Mouse (Mus musculus) liver, postnatal 0 days (tissue): ENCODE data around the gene Btf3l4. TPM values are rescaled to one million over a fixed set of nuclear protein-coding genes. Genes with fewer than 3 reads are reported as not detected.

ENCODE experiments used
- ATAC-seq: fragments of 200-750 bp; cut with Nextera tagmentation; 2 replicates; pipeline ENCODE4 v1.8.0; 2017; ENCODE audit warnings: mild to moderate bottlenecking, moderate library complexity
- DNase-seq: peaks from one replicate; pipeline ENCODE4 v3.0.0-alpha.2; 2016
- H3K27ac ChIP-seq: fragments of 300-500 bp; sonication (generic); 2 replicates; pipeline ENCODE4 v1.5.1; 2014; ENCODE audit warnings: antibody characterized with exemption, moderate library complexity, mild to moderate bottlenecking, low read depth
- H3K27me3 ChIP-seq: fragments of 300-500 bp; sonication (generic); 2 replicates; pipeline ENCODE4 v1.6.1; 2014; ENCODE audit warnings: low read length, control low read depth, mixed read lengths; ENCODE audit not compliant: insufficient read depth
- H3K36me3 ChIP-seq: fragments of 300-500 bp; sonication (generic); replicated peaks from 2 replicates; pipeline ENCODE4 v1.6.1; 2014; ENCODE audit warnings: mild to moderate bottlenecking, control low read depth, low read length, moderate library complexity, mixed read lengths; ENCODE audit not compliant: insufficient read depth
- H3K4me1 ChIP-seq: fragments of 300-500 bp; sonication (generic); 2 replicates; pipeline ENCODE4 v1.6.1; 2014; ENCODE audit warnings: antibody characterized with exemption, mild to moderate bottlenecking, control low read depth; ENCODE audit not compliant: insufficient read depth
- H3K4me2 ChIP-seq: fragments of 300-500 bp; sonication (generic); 2 replicates; pipeline ENCODE4 v1.6.1; 2014; ENCODE audit warnings: low read depth, mild to moderate bottlenecking, low read length, moderate library complexity, mixed read lengths
- H3K4me3 ChIP-seq: fragments of 300-500 bp; sonication (generic); 2 replicates; pipeline ENCODE4 v1.5.1; 2014; ENCODE audit warnings: low read depth, low read length
- H3K9ac ChIP-seq: fragments of 300-500 bp; sonication (generic); replicated peaks from 2 replicates; pipeline ENCODE4 v1.6.1; 2014; ENCODE audit warnings: mild to moderate bottlenecking, moderate library complexity
- H3K9me3 ChIP-seq: fragments of 300-500 bp; sonication (generic); 2 replicates; pipeline ENCODE4 v1.6.1; 2016; ENCODE audit warnings: mild to moderate bottlenecking, control low read depth, low read length, mixed read lengths
- CTCF ChIP-seq: sonication (generic); IDR thresholded peaks from 2 replicates; pipeline ENCODE4 v1.5.1; 2016; ENCODE audit warnings: antibody characterized with exemption, low read depth
- EP300 ChIP-seq: IDR thresholded peaks from 2 replicates; pipeline ENCODE4 v1.6.1; 2016; ENCODE audit warnings: antibody characterized with exemption, low read depth, mild to moderate bottlenecking
- WGBS: fragments of 180-500 bp; shearing (Covaris S2); extraction: QIAGEN DNeasy Blood & Tissue Kit; methylation state at CpG from one replicate; pipeline ENCODE4 v1.1.7; 2014; ENCODE audit not compliant: insufficient replicate concordance; 5-methylcytosine and 5-hydroxymethylcytosine counted together
- polyA plus RNA-seq: library from polyadenylated mRNA; unstranded; fragments of >200 nt; fragmentation: Nextera tagmentation; extraction: Ambion mirVana; gene quantifications from 2 replicates; pipeline ENCODE4 v1.2.1, GENCODE M21; 2015

Btf3l4 gene
- polyA plus RNA-seq, 1 experiment from 2014 or later, result 56.9 TPM

DNA sequence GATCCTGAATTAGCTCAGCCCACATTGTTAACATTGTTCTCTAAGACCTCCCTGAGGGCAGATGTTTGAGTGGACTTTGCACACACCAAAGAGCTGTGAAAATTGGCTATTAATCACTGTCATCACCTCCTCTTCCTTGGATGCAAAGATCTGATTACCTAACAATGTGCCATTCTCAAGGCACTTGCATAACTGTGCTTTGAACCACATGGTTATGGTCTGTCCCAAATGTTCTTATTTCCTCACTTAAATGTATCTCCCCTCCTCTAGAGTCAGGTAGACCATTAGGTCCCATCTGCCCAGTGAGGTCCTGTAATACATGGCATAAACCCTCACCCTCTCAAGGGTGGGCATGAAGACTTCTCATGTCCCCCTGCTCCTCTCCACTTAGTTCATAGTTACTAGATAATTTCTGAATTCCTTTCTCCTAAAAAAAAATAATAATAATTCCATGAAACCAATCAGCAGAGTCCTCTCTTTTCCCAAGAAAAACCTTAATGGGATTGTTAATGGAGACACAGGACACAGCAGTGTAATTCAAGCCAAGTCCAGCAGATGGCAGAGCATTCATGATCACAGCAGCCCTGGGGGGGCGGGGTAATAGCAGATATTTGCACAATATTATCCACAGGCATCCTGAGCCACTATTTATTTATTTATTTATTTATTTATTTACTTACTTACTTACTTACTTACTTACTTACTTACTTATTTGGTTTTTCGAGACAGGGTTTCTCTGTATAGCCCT is 35.2 kb downstream of the Btf3l4 start:
- DNase-seq (peak; percentile 81), ATAC-seq (no peak)
- Histone ChIP-seq H3K4me3 (no peak overlapping the region), H3K27ac (no peak overlapping the region), H3K36me3 (no peaks in the 10 kb centered on the region), H3K9ac (no peak overlapping the region), H3K27me3 (no peaks in the 10 kb centered on the region), H3K4me2 (no peak overlapping the region), H3K9me3 (no peaks in the 10 kb centered on the region), H3K4me1 (no peaks in the 10 kb centered on the region)
- WGBS, result 37% methylated on average over 2 of the region's 2 CpGs
- TF ChIP-seq EP300 (no peak), CTCF (peak; percentile 79)

DNA sequence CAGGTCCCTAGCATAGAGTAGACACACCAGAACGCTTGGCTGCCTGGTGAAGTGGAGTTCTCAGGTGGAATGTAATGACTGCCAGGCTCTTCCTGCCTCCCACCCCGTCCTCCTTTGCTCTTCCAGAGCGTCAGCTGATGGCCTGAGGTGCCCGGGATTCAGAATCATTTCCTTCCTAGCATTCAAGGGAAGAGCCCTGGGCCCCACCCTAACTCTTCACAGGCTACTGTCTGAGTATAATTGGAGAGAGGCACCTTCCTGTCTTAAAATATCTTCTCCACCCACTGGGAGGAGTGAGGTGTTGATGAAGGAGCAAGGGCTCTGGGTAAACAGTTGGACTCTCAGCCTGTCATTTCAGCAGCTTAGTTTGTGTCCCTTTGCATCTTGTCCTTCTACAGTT is 36.7 kb downstream of the Btf3l4 start:
- Histone ChIP-seq H3K27me3 (no peaks in the 10 kb centered on the region), H3K4me3 (no peak overlapping the region), H3K9me3 (no peaks in the 10 kb centered on the region), H3K4me2 (no peak overlapping the region), H3K4me1 (no peaks in the 10 kb centered on the region), H3K36me3 (no peaks in the 10 kb centered on the region), H3K27ac (no peak overlapping the region), H3K9ac (no peak overlapping the region)
- TF ChIP-seq CTCF (no peak), EP300 (no peak)
- DNase-seq, result no peak
- WGBS, result 43% methylated on average over 4 of the region's 4 CpGs
- ATAC-seq, result no peak

DNA sequence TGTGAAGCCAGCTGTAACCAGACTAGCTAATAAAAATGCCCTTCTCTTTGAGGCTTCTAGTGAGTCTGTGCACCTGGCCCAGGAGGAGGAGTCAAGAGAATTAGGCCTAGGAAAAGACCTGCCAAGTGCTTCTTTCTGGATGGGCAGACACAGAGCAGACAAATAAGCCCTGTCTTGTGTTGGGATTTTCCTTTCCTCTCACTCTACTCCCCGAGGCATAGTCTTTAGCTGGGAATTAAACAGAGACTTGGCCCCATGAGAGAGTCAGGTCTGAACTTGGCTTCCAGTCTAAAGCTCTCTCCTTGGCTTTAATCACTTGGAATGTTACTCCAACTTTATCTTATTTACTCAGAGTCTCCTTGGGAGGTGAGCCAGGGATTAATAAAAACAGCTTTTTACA is 39.5 kb downstream of the Btf3l4 start:
- TF ChIP-seq EP300, result no peak
- TF ChIP-seq CTCF, result no peak
- H3K4me2 ChIP-seq, result no peak overlapping the region
- no peaks in the 10 kb centered on the region for H3K4me1 ChIP-seq
- ATAC-seq (no peak), DNase-seq (no peak)
- no peak overlapping the region for H3K9ac ChIP-seq
- H3K36me3 ChIP-seq, result no peaks in the 10 kb centered on the region
- no peak overlapping the region for H3K4me3 ChIP-seq
- no peaks in the 10 kb centered on the region for H3K9me3 ChIP-seq
- no peak overlapping the region for H3K27ac ChIP-seq
- 68% methylated on average over 1 of the region's 1 CpGs for WGBS
- no peaks in the 10 kb centered on the region for H3K27me3 ChIP-seq

DNA sequence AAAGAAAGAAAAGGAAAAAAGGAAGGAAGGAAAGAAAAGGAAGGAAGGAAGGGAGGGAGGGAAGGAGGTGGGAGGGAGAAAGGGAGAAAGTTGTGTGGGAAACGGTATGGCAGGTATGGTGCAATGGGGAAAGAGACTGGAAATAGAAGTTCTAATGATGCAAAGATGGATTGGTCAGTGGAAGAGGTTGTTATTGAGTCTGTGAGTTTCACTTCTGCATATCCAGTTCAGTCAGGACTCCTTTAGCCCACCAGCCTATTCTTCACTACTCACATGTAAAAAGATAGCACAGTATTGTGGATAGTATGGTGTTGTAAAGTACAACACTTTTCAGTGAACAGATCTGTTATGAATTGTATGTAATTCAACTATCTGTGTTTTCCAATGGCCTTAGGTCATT is 42.9 kb downstream of the Btf3l4 start:
- WGBS, result 30% methylated on average over 1 of the region's 1 CpGs
- TF ChIP-seq CTCF (no peak), EP300 (no peak)
- ATAC-seq (no peak), DNase-seq (no peak)
- Histone ChIP-seq H3K9ac (no peak overlapping the region), H3K36me3 (no peaks in the 10 kb centered on the region), H3K4me2 (no peak overlapping the region), H3K9me3 (no peaks in the 10 kb centered on the region), H3K4me1 (no peaks in the 10 kb centered on the region), H3K4me3 (no peak overlapping the region), H3K27me3 (no peaks in the 10 kb centered on the region), H3K27ac (no peak overlapping the region)

DNA sequence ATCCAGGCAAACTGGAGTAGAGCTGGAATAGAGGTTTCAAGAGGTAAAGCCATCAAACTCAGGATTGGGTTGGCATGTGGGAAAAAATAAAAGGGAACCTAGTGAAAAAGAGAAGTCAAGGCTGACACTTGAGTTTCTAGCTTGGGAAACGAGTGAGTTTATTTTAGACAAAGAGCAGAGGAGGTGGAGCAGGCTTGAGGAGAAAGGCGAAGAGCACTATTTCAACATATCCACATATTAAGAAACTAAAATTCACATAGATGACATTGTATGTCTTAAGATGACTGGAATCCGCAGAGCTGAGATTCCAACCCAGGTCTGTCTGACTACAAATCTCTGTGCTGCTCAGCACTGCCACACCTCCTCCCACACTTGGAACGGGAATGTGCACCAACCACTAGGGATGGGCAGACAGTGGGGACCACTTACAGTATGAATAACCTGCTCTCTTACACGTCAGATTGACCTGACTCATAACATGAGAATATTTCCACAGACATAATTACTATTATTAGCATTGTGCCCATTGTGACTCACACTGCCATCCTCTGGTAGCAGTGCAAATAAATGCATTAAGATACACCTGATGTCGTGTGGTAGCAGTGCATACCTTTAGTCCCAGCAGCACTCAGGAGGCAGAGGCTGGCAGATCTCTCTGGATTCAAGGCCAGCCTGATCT is 44.0 kb downstream of the Btf3l4 start:
- no peaks in the 10 kb centered on the region for H3K36me3 ChIP-seq
- ATAC-seq, result no peak
- H3K27ac ChIP-seq, result no peak overlapping the region
- H3K9me3 ChIP-seq, result no peaks in the 10 kb centered on the region
- DNase-seq, result no peak
- TF ChIP-seq CTCF, result peak; percentile 15; the same call in 1 of the 2 replicates
- TF ChIP-seq EP300, result no peak
- H3K9ac ChIP-seq, result no peak overlapping the region
- no peaks in the 10 kb centered on the region for H3K27me3 ChIP-seq
- WGBS, result 54% methylated on average over 6 of the region's 6 CpGs
- no peak overlapping the region for H3K4me3 ChIP-seq
- no peak overlapping the region for H3K4me2 ChIP-seq
- no peaks in the 10 kb centered on the region for H3K4me1 ChIP-seq

DNA sequence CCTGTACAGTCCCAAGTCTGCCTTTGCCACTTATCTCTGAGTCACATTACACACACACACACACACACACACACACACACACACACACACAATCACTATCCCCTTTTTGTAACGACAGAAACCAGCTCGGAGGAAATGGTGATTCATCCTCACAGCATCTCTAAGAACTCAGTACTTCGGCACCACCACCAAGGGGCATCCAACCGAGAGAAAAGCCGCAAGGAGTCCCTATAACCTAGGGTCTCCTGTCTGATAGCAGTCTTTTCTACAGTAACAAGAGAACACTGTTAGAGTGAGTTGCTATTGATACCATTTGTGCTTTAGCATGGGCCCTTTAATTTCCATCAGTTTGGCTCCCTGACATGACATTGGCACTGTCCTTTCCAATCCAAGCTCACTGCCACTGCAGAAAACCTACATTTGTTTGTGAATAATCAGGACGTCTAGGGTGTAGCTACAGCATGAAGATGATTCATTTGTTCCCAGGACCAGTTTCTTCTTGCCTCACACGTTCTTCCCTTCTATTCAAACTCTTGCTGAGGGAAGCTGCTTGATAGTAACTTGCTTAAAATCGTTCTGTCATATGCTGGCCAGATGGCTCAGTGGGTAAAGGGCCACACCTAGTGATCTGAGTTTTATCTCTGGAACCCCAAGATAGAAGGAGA is 50.9 kb downstream of the Btf3l4 start:
- Histone ChIP-seq H3K4me3 (no peak overlapping the region), H3K9ac (no peak overlapping the region), H3K27me3 (peaks cover 8% of the 10 kb centered on the region; the same call in 1 of the 2 replicates), H3K4me2 (no peak overlapping the region), H3K4me1 (no peaks in the 10 kb centered on the region; the same call in 1 of the 2 replicates), H3K9me3 (no peaks in the 10 kb centered on the region), H3K27ac (no peak overlapping the region), H3K36me3 (no peaks in the 10 kb centered on the region)
- 41% methylated on average over 8 of the region's 8 CpGs for WGBS
- DNase-seq (no peak), ATAC-seq (no peak)
- TF ChIP-seq CTCF (no peak), EP300 (no peak)
